Mouse (Mus musculus) heart, postnatal 4 days (tissue): ENCODE data around the gene Col23a1. TPM values are rescaled to one million over a fixed set of nuclear protein-coding genes. Genes with fewer than 3 reads are reported as not detected.
"Not testable (repeated sequence)": the region's sequence is repeated elsewhere in the genome, so short reads cannot be mapped to it uniquely, and the experiment has no call there.

Experiments used
- DNase-seq: peaks from one replicate; pipeline ENCODE4 v3.0.0; 2021
- total RNA-seq, 2 experiments: library from RNA; stranded (reverse); gene quantifications; 2 replicates each; pipeline ENCODE4 v1.2.3; 2021

Gene Col23a1
- total RNA-seq, 2 experiments from 2014 or later: 5.7 to 6.0 TPM

GRCm38 (mm10) chr11:51328387-51328942 is 38.7 kb downstream of the Col23a1 start:
- no peak for DNase-seq

- no peak for DNase-seq
Measured at GRCm38 (mm10) chr11:51329837-51330714, 40.4 kb downstream of the Col23a1 start.

- DNase-seq: no peak
Measured at GRCm38 (mm10) chr11:51334017-51334416, 44.3 kb downstream of the Col23a1 start.

GRCm38 (mm10) chr11:51337585-51337984 is 47.9 kb downstream of the Col23a1 start:
- no peak for DNase-seq

GRCm38 (mm10) chr11:51338416-51338815 is 48.7 kb downstream of the Col23a1 start:
- no peak for DNase-seq

GRCm38 (mm10) chr11:51341091-51341490 is 51.4 kb downstream of the Col23a1 start:
- no peak for DNase-seq

GRCm38 (mm10) chr11:51342776-51343175 is 53.1 kb downstream of the Col23a1 start:
- no peak for DNase-seq

GRCm38 (mm10) chr11:51343312-51343711 is 53.6 kb downstream of the Col23a1 start:
- DNase-seq: no peak

- no peak for DNase-seq
Measured at GRCm38 (mm10) chr11:51343728-51344289, 54.1 kb downstream of the Col23a1 start.

- peak; percentile 30 for DNase-seq
Measured at GRCm38 (mm10) chr11:51345481-51346465, 56.1 kb downstream of the Col23a1 start.

- DNase-seq: no peak
Measured at GRCm38 (mm10) chr11:51347756-51348155, 58.0 kb downstream of the Col23a1 start.

GRCm38 (mm10) chr11:51349665-51350064 is 59.9 kb downstream of the Col23a1 start:
- no peak for DNase-seq

GRCm38 (mm10) chr11:51351151-51351550 is 61.4 kb downstream of the Col23a1 start:
- DNase-seq: no peak

GRCm38 (mm10) chr11:51351841-51352240 is 62.1 kb downstream of the Col23a1 start:
- DNase-seq: peak; percentile 58

- DNase-seq: no peak
Measured at GRCm38 (mm10) chr11:51353746-51354145, 64.0 kb downstream of the Col23a1 start.

- DNase-seq: not testable (repeated sequence)
Measured at GRCm38 (mm10) chr11:51358981-51359380, 69.3 kb downstream of the Col23a1 start.

- DNase-seq: no peak
Measured at GRCm38 (mm10) chr11:51364353-51364752, 74.6 kb downstream of the Col23a1 start.

- DNase-seq: no peak
Measured at GRCm38 (mm10) chr11:51367334-51367733, 77.6 kb downstream of the Col23a1 start.

GRCm38 (mm10) chr11:51370273-51370672 is 80.6 kb downstream of the Col23a1 start:
- no peak for DNase-seq

GRCm38 (mm10) chr11:51371321-51371720 is 81.6 kb downstream of the Col23a1 start:
- DNase-seq: no peak

- no peak for DNase-seq
Measured at GRCm38 (mm10) chr11:51371926-51372325, 82.2 kb downstream of the Col23a1 start.

- no peak for DNase-seq
Measured at GRCm38 (mm10) chr11:51377199-51377598, 87.5 kb downstream of the Col23a1 start.
